Mouse (Mus musculus): ENCODE measurements around the gene Klf1. TPM values are rescaled to one million over a fixed set of nuclear protein-coding genes. Genes with fewer than 3 reads are reported as not detected.
"Not testable (repeated sequence)": the region's sequence is repeated elsewhere in the genome, so short reads cannot be mapped to it uniquely, and the experiment has no call there.

The Klf1 gene
- total and polyA plus RNA-seq, 3 experiments: 0.20 to 0.38 (median 0.24) TPM

GRCm38 (mm10) chr8:84907493-84907892, 5.8 kb downstream of the Klf1 start:
- no peak overlapping the region for H3K27ac ChIP-seq (ENCODE audit: insufficient read depth, low read depth)
- in situ Hi-C loops (cut with MboI; ENCODE audit: low pct_ligation_motif_present, low pct_unique_long_range_greater_than_20kb, low sequenced_read_pairs) (no loop called here), dilution Hi-C loops (cut with MboI; ENCODE audit: extremely low pct_ligation_motif_present, extremely low pct_unique_long_range_greater_than_20kb, low sequenced_read_pairs) (no loop called here)
- H3K9me3 ChIP-seq (replicated peaks; ENCODE audit: low read length): peaks cover 4% of the 10 kb centered on the region
- no peak for DNase-seq (ENCODE audit: extremely low read depth)
- H3K36me3 ChIP-seq (replicated peaks in 1 of 2; ENCODE audit: control insufficient read depth in 1 of 2, insufficient read depth in 1 of 2, low read length in 1 of 2): peaks cover 7 to 30% of the 10 kb centered on the region in 2 experiments
- H3K4me2 ChIP-seq (ENCODE audit: insufficient read depth, low read depth, poor library complexity, severe bottlenecking): no peak overlapping the region
- no peak overlapping the region for H3K9ac ChIP-seq (ENCODE audit: insufficient read depth, low read depth)
- H3K4me1 ChIP-seq (ENCODE audit: control insufficient read depth in 1 of 2, insufficient read depth in 2 of 2): peaks cover 8 to 21% of the 10 kb centered on the region in 2 experiments
- no peak for TF ChIP-seq POLR2AphosphoS2 (IDR thresholded peaks at IDR 0.05; ENCODE audit: low read depth, low read length)
- H3K79me2 ChIP-seq (replicated peaks; ENCODE audit: control insufficient read depth, extremely low read depth, insufficient read depth, poor library complexity, severe bottlenecking): no peaks in the 10 kb centered on the region
- no peak overlapping the region for H3K4me3 ChIP-seq (replicated peaks in 1 of 3; ENCODE audit: low read depth in 2 of 3, low read length in 2 of 3, poor library complexity in 1 of 3)
- peaks cover 10% of the 10 kb centered on the region for H3K27me3 ChIP-seq (replicated peaks)

- peak in 1 of 2 experiments; percentile 42; a peak in 2 of 4 replicates for TF ChIP-seq CTCF (conservative IDR thresholded peaks at IDR 0.05 in 1 of 2, IDR thresholded peaks at IDR 0.05 in 1 of 2; ENCODE audit: low read depth in 2 of 2, low read length in 2 of 2)
- TF ChIP-seq HCFC1 (IDR thresholded peaks at IDR 0.05; ENCODE audit: low read depth, low read length): 0 out of 2 replicates have a peak, but pooled peaks have one; percentile 2
- DNase-seq (ENCODE audit: extremely low read depth); in situ Hi-C loops (cut with MboI; ENCODE audit: low pct_ligation_motif_present, low pct_unique_long_range_greater_than_20kb, low sequenced_read_pairs); H3K79me2 ChIP-seq (replicated peaks; ENCODE audit: control insufficient read depth, extremely low read depth, insufficient read depth, poor library complexity, severe bottlenecking); H3K27ac ChIP-seq (ENCODE audit: insufficient read depth, low read depth); H3K9me3 ChIP-seq (replicated peaks; ENCODE audit: low read length); dilution Hi-C loops (cut with MboI; ENCODE audit: extremely low pct_ligation_motif_present, extremely low pct_unique_long_range_greater_than_20kb, low sequenced_read_pairs): not testable (repeated sequence)
- peak overlapping the region; percentile 34 to 64 (median 56) for H3K4me3 ChIP-seq (replicated peaks in 1 of 3; ENCODE audit: low read depth in 2 of 3, low read length in 2 of 3, poor library complexity in 1 of 3)
- peak overlapping the region; percentile 25; the same call in 1 of the 2 replicates for H3K9ac ChIP-seq (ENCODE audit: insufficient read depth, low read depth)
- H3K27me3 ChIP-seq (replicated peaks): peaks cover 10% of the 10 kb centered on the region
- peaks cover 9 to 35% of the 10 kb centered on the region in 2 experiments for H3K36me3 ChIP-seq (replicated peaks in 1 of 2; ENCODE audit: control insufficient read depth in 1 of 2, insufficient read depth in 1 of 2, low read length in 1 of 2)
- H3K4me2 ChIP-seq (ENCODE audit: insufficient read depth, low read depth, poor library complexity, severe bottlenecking): peak overlapping the region; percentile 79
- peaks cover 8 to 19% of the 10 kb centered on the region in 2 experiments for H3K4me1 ChIP-seq (ENCODE audit: control insufficient read depth in 1 of 2, insufficient read depth in 2 of 2)
Observed at GRCm38 (mm10) chr8:84907979-84908378, 6.3 kb downstream of the Klf1 start.

GRCm38 (mm10) chr8:84908421-84909161, 6.9 kb downstream of the Klf1 start, which contains the start of gene Dnase2a:
Gene Dnase2a (plus strand): TSS chr8:84908560.
- no peaks in the 10 kb centered on the region for H3K79me2 ChIP-seq (replicated peaks; ENCODE audit: control insufficient read depth, extremely low read depth, insufficient read depth, poor library complexity, severe bottlenecking)
- H3K4me2 ChIP-seq (ENCODE audit: insufficient read depth, low read depth, poor library complexity, severe bottlenecking): peak within 1 kb of the TSS; percentile 79
- peaks cover 8 to 17% of the 10 kb centered on the region in 2 experiments for H3K4me1 ChIP-seq (ENCODE audit: control insufficient read depth in 1 of 2, insufficient read depth in 2 of 2)
- DNase-seq (ENCODE audit: extremely low read depth): peak; percentile 99
- in situ Hi-C loops (cut with MboI; ENCODE audit: low pct_ligation_motif_present, low pct_unique_long_range_greater_than_20kb, low sequenced_read_pairs) (no loop called here), dilution Hi-C loops (cut with MboI; ENCODE audit: extremely low pct_ligation_motif_present, extremely low pct_unique_long_range_greater_than_20kb, low sequenced_read_pairs) (no loop called here)
- H3K4me3 ChIP-seq (replicated peaks in 1 of 3; ENCODE audit: low read depth in 2 of 3, low read length in 2 of 3, poor library complexity in 1 of 3): peak within 1 kb of the TSS; percentile 63 to 68 (median 64)
- peaks cover 12% of the 10 kb centered on the region for H3K9me3 ChIP-seq (replicated peaks; ENCODE audit: low read length)
- peaks cover 12 to 40% of the 10 kb centered on the region in 2 experiments for H3K36me3 ChIP-seq (replicated peaks in 1 of 2; ENCODE audit: control insufficient read depth in 1 of 2, insufficient read depth in 1 of 2, low read length in 1 of 2)
- peak within 1 kb of the TSS; percentile 72 for H3K9ac ChIP-seq (ENCODE audit: insufficient read depth, low read depth)
- peaks cover 10% of the 10 kb centered on the region for H3K27me3 ChIP-seq (replicated peaks)
- no peak within 1 kb of the TSS for H3K27ac ChIP-seq (ENCODE audit: insufficient read depth, low read depth)
- TF ChIP-seq ZC3H11A (IDR thresholded peaks at IDR 0.05; ENCODE audit: low read depth, low read length) (no peak), CHD2 (IDR thresholded peaks at IDR 0.05; ENCODE audit: low read length) (no peak), MXI1 (IDR thresholded peaks at IDR 0.05; ENCODE audit: low read depth, low read length) (peak; percentile 74), ZKSCAN1 (IDR thresholded peaks at IDR 0.05; ENCODE audit: borderline replicate concordance, low read depth, low read length) (no peak), RCOR1 (conservative IDR thresholded peaks at IDR 0.05; ENCODE audit: low read depth, low read length) (no peak), E2F4 (IDR thresholded peaks at IDR 0.05; ENCODE audit: insufficient replicate concordance, low read depth, low read length) (peak; percentile 65; the same call in 1 of the 2 replicates), TBP (conservative IDR thresholded peaks at IDR 0.05; ENCODE audit: low read depth, low read length) (0 out of 2 replicates have a peak, but pooled peaks have one; percentile 49), BHLHE40 (IDR thresholded peaks at IDR 0.05; ENCODE audit: low read depth, low read length) (peak; percentile 90), GABPA (IDR thresholded peaks at IDR 0.05; ENCODE audit: insufficient replicate concordance, low read depth, low read length) (no peak), CTCF (conservative IDR thresholded peaks at IDR 0.05 in 1 of 2, IDR thresholded peaks at IDR 0.05 in 1 of 2; ENCODE audit: low read depth in 2 of 2, low read length in 2 of 2) (no peak), SIN3A (IDR thresholded peaks at IDR 0.05; ENCODE audit: low read length) (0 out of 2 replicates have a peak, but pooled peaks have one; percentile 62), POLR2A (IDR thresholded peaks at IDR 0.05; ENCODE audit: low read depth, low read length) (peak; percentile 81), USF1 (IDR thresholded peaks at IDR 0.05; ENCODE audit: low read depth, low read length) (peak; percentile 97), MAX (IDR thresholded peaks at IDR 0.05; ENCODE audit: low read length) (peak; percentile 87), NELFE (IDR thresholded peaks at IDR 0.05; ENCODE audit: low read depth, low read length) (peak; percentile 75), ZNF384 (IDR thresholded peaks at IDR 0.05; ENCODE audit: low read depth, low read length) (no peak), JUND (conservative IDR thresholded peaks at IDR 0.05; ENCODE audit: low read depth, low read length) (no peak), SMC3 (IDR thresholded peaks at IDR 0.05; ENCODE audit: low read depth, low read length) (no peak), MEF2A (IDR thresholded peaks at IDR 0.05; ENCODE audit: borderline replicate concordance, low read depth, low read length) (no peak), TCF12 (IDR thresholded peaks at IDR 0.05; ENCODE audit: low read depth, low read length) (peak; percentile 13; the same call in 1 of the 2 replicates), JUN (IDR thresholded peaks at IDR 0.05; ENCODE audit: insufficient read depth, low read depth, low read length) (no peak), MAZ (IDR thresholded peaks at IDR 0.05; ENCODE audit: low read depth, low read length) (no peak; the same call in 1 of the 2 replicates)
